22 mouse cellular contexts compared by ENCODE assay signal in the genomic region with DNA sequence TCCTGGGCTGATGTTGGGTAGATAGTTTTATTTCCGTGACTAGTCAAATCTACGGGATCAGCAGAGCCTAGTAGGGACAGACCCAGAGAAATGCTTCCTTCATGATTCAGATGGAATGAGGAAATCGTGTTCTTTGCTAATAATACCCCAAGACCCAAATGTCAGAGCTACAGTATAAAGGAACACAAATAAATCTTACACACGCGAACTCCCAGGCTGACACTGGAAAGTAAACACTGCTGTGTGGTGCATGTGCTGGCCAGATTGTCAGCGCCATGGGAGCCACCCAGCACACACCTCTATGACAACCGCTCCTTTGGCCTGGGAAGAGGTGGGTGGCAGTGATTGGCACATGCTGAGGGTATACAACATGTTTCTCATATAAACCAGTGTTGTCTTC.
DNase-seq lines count a peak whose midpoint lies in the region; ATAC-seq and TF ChIP-seq lines count a peak whose summit lies in the region.
"Had no signal": no experiment of that assay in that cellular context is flagged by ENCODE, and none has a peak within 500 bp of the region (broad histone marks: within the 10 kb centered on the region; RNA-seq: fewer than 3 reads in every experiment).

No protein-coding gene starts in this region.

- no peaks in the 10 kb centered on the region for H3K36me3 ChIP-seq in kidney, embryonic 16.5 days (ENCODE audit: insufficient read depth, low read length)
- no peaks in the 10 kb centered on the region for H3K36me3 ChIP-seq in stomach, embryonic 16.5 days (ENCODE audit: control insufficient read depth, insufficient read depth, low read length)
- H3K36me3 ChIP-seq: embryonic facial prominence, embryonic 10.5 days; hindbrain, embryonic 13.5 days; liver, embryonic 12.5 days; neural tube, embryonic 13.5 days had no signal

- peaks cover 6% of the 10 kb centered on the region; the same call in 1 of the 2 replicates for H3K9me3 ChIP-seq in kidney, embryonic 16.5 days (ENCODE audit: low read length)
- peaks cover 4% of the 10 kb centered on the region for H3K9me3 ChIP-seq in stomach, embryonic 16.5 days (replicated peaks; ENCODE audit: control insufficient read depth, low read length)
- H3K9me3 ChIP-seq: neural tube, embryonic 13.5 days had no signal

- peaks cover 3% of the 10 kb centered on the region; the same call in 1 of the 2 replicates for H3K4me1 ChIP-seq in kidney, embryonic 16.5 days (ENCODE audit: insufficient read depth, low read length)
- peaks cover 6% of the 10 kb centered on the region; the same call in 1 of the 2 replicates for H3K4me1 ChIP-seq in embryonic fibroblast, embryonic 13.5 days (ENCODE audit: control insufficient read depth, insufficient read depth, low read length)
- peaks cover 18% of the 10 kb centered on the region for H3K4me1 ChIP-seq in stomach, embryonic 16.5 days (ENCODE audit: control insufficient read depth, insufficient read depth, low read length)
- H3K4me1 ChIP-seq: liver, embryonic 12.5 days had no signal

- no peak for TF ChIP-seq CTCF in embryonic fibroblast, embryonic 13.5 days (IDR thresholded peaks at IDR 0.05; ENCODE audit: borderline replicate concordance, insufficient read depth, low read length)

- H3K27me3 ChIP-seq in kidney, embryonic 16.5 days (ENCODE audit: insufficient read depth, low read length), result no peaks in the 10 kb centered on the region
- no peaks in the 10 kb centered on the region for H3K27me3 ChIP-seq in stomach, embryonic 16.5 days (ENCODE audit: control insufficient read depth, insufficient read depth, low read length)
- H3K27me3 ChIP-seq: hindbrain, embryonic 13.5 days; liver, embryonic 12.5 days; neural tube, embryonic 13.5 days had no signal

- H3K4me3 ChIP-seq in kidney, embryonic 16.5 days (ENCODE audit: low read length), result no peak overlapping the region
- no peak overlapping the region for H3K4me3 ChIP-seq in embryonic fibroblast, embryonic 13.5 days (ENCODE audit: insufficient read depth, low read length)
- H3K4me3 ChIP-seq in stomach, embryonic 16.5 days (replicated peaks; ENCODE audit: low read length), result no peak overlapping the region
- H3K4me3 ChIP-seq: embryonic facial prominence, embryonic 10.5 days; heart, adult 2 months; hindbrain, embryonic 13.5 days; liver, embryonic 12.5 days; myocyte; neural tube, embryonic 13.5 days had no signal

- no peak for ATAC-seq in kidney, embryonic 16.5 days (ENCODE audit: low FRiP score, low TSS enrichment)
- ATAC-seq in stomach, embryonic 16.5 days (ENCODE audit: insufficient read depth, low FRiP score), result peak; percentile 70
- ATAC-seq: liver, embryonic 12.5 days; midbrain, embryonic 16.5 days had no signal

- no peak overlapping the region for H3K27ac ChIP-seq in kidney, embryonic 16.5 days (ENCODE audit: low read length)
- H3K27ac ChIP-seq in embryonic fibroblast, embryonic 13.5 days (ENCODE audit: insufficient read depth, low read length), result peak overlapping the region; percentile 65
- peak overlapping the region; percentile 75 for H3K27ac ChIP-seq in stomach, embryonic 16.5 days (ENCODE audit: low read length)
- H3K27ac ChIP-seq: embryonic facial prominence, embryonic 10.5 days; heart, adult 2 months; hindbrain, embryonic 13.5 days; liver, embryonic 12.5 days; neural tube, embryonic 13.5 days had no signal

- H3K4me2 ChIP-seq in kidney, embryonic 16.5 days (replicated peaks; ENCODE audit: low read depth, low read length), result no peak overlapping the region
- peak overlapping the region; percentile 9; the same call in 1 of the 2 replicates for H3K4me2 ChIP-seq in stomach, embryonic 16.5 days (ENCODE audit: low read depth, low read length)
- H3K4me2 ChIP-seq: hindbrain, embryonic 13.5 days; liver, embryonic 12.5 days; neural tube, embryonic 13.5 days had no signal

- WGBS in kidney, embryonic 16.5 days, result 51% methylated on average over 7 of the region's 7 CpGs
- 24% methylated on average over 7 of the region's 7 CpGs for WGBS in stomach, embryonic 16.5 days

- H3K9ac ChIP-seq in kidney, embryonic 16.5 days (replicated peaks; ENCODE audit: low read length), result no peak overlapping the region
- H3K9ac ChIP-seq in stomach, embryonic 16.5 days (ENCODE audit: low read length), result no peak overlapping the region
- H3K9ac ChIP-seq: hindbrain, embryonic 13.5 days; liver, embryonic 12.5 days; neural tube, embryonic 13.5 days had no signal

- peak; percentile 11 for DNase-seq in kidney, postnatal 14 days
- peak; percentile 10 for DNase-seq in lung, postnatal 36 days
- no peak for DNase-seq in lung, postnatal 25 days (ENCODE audit: low spot score)
- DNase-seq in adrenal gland, postnatal 10 days, result no peak
- DNase-seq: cerebellum, postnatal 10 days; gastrocnemius, postnatal 36 days; heart, adult 2 months; heart, postnatal 36 days; layer of hippocampus, postnatal 36 days; retina, postnatal 1 day; right cerebral cortex, postnatal 25 days; thymus, adult 2 months; thymus, postnatal 4 days had no signal

- TF ChIP-seq POLR2A in embryonic fibroblast, embryonic 13.5 days (IDR thresholded peaks at IDR 0.05; ENCODE audit: low read depth, low read length), result no peak

Comparison
In these comparisons a context has a peak if more than half of its experiments do, and no peak if none do; other contexts are left out.
1. DNase-seq: peak in kidney, postnatal 14 days (single experiment) and lung, postnatal 36 days (single experiment); none in lung, postnatal 25 days (single experiment) and adrenal gland, postnatal 10 days (single experiment).